Mouse (Mus musculus) skeletal muscle tissue, postnatal 0 days (tissue): ENCODE measurements around the gene Klk1b5. TPM values are rescaled to one million over a fixed set of nuclear protein-coding genes. Genes with fewer than 3 reads are reported as not detected.

Source experiments
- polyA plus RNA-seq: library from polyadenylated mRNA; unstranded; fragments of >200 nt; fragmentation: Nextera tagmentation; extraction: Ambion mirVana; gene quantifications from 2 replicates; pipeline ENCODE4 v1.2.1, GENCODE M21; 2015

Gene Klk1b5
- polyA plus RNA-seq: not detected in 2 replicates

DNA sequence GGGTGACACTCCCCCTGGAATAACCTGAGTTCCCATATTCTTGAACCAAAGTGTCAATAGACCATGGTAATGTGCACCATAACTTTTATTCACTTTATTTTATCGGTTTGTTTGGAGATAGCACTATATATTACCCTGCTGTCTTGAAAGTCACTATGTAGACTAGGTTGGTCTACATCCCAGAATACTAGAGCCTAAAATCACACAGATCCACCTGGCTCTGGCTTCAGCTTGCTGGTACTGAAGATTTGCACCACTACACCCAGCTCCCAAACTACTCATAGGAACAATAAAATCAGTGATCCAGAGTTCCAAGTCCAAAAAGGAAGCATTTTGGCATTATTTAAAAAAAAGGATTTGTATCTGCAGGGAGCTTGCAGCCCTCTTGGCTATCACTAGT is at the start of gene Klk1b5:
TSS of gene Klk1b5 (plus strand) at position 301 of the 400 bp plus-strand sequence.

GRCm38 (mm10) chr7:44187936-44188335 is 27.8 kb upstream of the Klk1b5 start, which contains the start of gene Klk1b24:
Gene Klk1b24, plus strand, starts transcription at chr7:44188236.

DNA sequence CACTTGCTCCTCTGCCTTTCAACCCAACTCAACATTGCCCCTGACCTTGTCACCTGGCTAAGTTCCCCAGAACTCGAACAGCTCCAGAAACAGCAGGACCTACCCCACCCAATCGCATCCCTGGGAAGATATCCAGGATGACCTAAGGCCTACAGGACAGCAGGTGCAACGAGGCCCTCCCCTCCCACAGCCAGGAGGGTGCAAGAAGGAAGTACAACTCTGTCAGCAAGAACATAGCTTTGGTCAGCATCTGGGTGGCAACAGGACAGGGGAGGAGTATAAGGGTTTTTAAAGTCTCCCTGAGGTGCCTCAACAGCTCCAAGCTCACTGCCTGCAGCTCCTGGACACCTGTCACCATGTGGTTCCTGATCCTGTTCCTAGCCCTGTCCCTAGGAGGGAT is 17.9 kb upstream of the Klk1b5 start, which contains the start of gene Klk1b3:
TSS of gene Klk1b3 (plus strand) at position 301 of the 400 bp plus-strand sequence.

GRCm38 (mm10) chr7:44207135-44207534 is 8.6 kb upstream of the Klk1b5 start, which contains the start of gene Klk1b4:
Gene Klk1b4, plus strand, starts transcription at chr7:44207435.

DNA sequence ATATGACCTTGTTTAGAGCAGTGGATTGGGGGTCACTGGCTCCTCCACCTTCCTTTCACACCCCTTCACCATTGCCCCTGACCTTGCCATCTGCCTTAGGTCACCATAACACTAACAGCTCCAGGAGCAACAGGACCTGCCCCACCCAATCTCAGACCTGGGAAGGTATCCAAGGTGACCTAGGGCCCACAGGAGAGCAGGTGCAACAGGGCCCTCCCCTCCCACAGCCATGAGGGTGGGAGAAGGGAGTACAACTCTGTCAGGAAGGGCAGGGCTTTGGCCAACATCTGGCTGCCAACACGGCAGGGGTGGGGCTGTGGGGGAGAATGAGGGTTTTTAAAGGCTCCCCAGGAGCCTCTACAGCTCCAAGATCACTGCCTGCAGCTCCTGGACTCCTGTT is 9.3 kb downstream of the Klk1b5 start, which contains the start of gene Klk1:
TSS of gene Klk1 (plus strand) at position 285 of the 400 bp plus-strand sequence.

GRCm38 (mm10) chr7:44235909-44236308 is 20.2 kb downstream of the Klk1b5 start, which contains the start of gene Gm36864:
Gene Gm36864, plus strand, starts transcription at chr7:44236177.

GRCm38 (mm10) chr7:44246055-44246983 is 30.6 kb downstream of the Klk1b5 start, which contains the start of the genes 1700028J19Rik and 2410002F23Rik:
Gene 1700028J19Rik, minus strand, starts transcription at chr7:44246695.
Gene 2410002F23Rik, plus strand, starts transcription at chr7:44246722.

GRCm38 (mm10) chr7:44257278-44257677 is 41.5 kb downstream of the Klk1b5 start, which contains the start of gene Acp4:
Gene Acp4, minus strand, starts transcription at chr7:44257378.

GRCm38 (mm10) chr7:44261147-44261546 is 45.4 kb downstream of the Klk1b5 start, which contains the start of gene Gm15517:
Gene Gm15517, plus strand, starts transcription at chr7:44261447.

Other genes starting within 250 kb of the Klk1b5 start
- gene Klk1b1, start 249.2 kb upstream of the Klk1b5 start, polyA plus RNA-seq: not detected in 2 replicates
- 0.16 and 0.23 TPM in 2 replicates for gene Klk1b9, start 239.9 kb upstream of the Klk1b5 start, polyA plus RNA-seq
- not detected in 2 replicates for gene Klk1b11, start 220.1 kb upstream of the Klk1b5 start, polyA plus RNA-seq
- gene Klk1b26, start 203.8 kb upstream of the Klk1b5 start, polyA plus RNA-seq: 17.1 and 21.7 TPM in 2 replicates
- not detected in 2 replicates for gene Klk1b27, start 163.7 kb upstream of the Klk1b5 start, polyA plus RNA-seq
- gene Klk1b21, start 113.6 kb upstream of the Klk1b5 start, polyA plus RNA-seq: not detected in 2 replicates
- not detected in 2 replicates for gene Klk1b22, start 103.3 kb upstream of the Klk1b5 start, polyA plus RNA-seq
- 0.10 and 0.24 TPM in 2 replicates for gene Klk1b16, start 79.2 kb upstream of the Klk1b5 start, polyA plus RNA-seq
- not detected in 2 replicates for gene Klk1b24, start 27.7 kb upstream of the Klk1b5 start, polyA plus RNA-seq
- not detected in 2 replicates for gene Klk1b3, start 17.8 kb upstream of the Klk1b5 start, polyA plus RNA-seq
- not detected in 2 replicates for gene Klk1b4, start 8.5 kb upstream of the Klk1b5 start, polyA plus RNA-seq
- gene Klk1, start 9.4 kb downstream of the Klk1b5 start, polyA plus RNA-seq: 0.24 TPM in 1 of 2 replicates, not detected in the other
- gene Gm36864, start 20.2 kb downstream of the Klk1b5 start, polyA plus RNA-seq: not detected in 2 replicates
- 0.46 and 1.0 TPM in 2 replicates for gene 1700028J19Rik, start 30.8 kb downstream of the Klk1b5 start, polyA plus RNA-seq
- 46.6 and 50.7 TPM in 2 replicates for gene 2410002F23Rik, start 30.8 kb downstream of the Klk1b5 start, polyA plus RNA-seq
- 1.9 and 2.3 TPM in 2 replicates for gene Acp4, start 41.4 kb downstream of the Klk1b5 start, polyA plus RNA-seq
- gene Gm15517, start 45.5 kb downstream of the Klk1b5 start, polyA plus RNA-seq: not detected in 2 replicates
- 1.5 and 3.3 TPM in 2 replicates for gene Clec11a, start 91.0 kb downstream of the Klk1b5 start, polyA plus RNA-seq
- 0.41 and 0.55 TPM in 2 replicates for gene Shank1, start 94.3 kb downstream of the Klk1b5 start, polyA plus RNA-seq
- gene Syt3, start 168.2 kb downstream of the Klk1b5 start, polyA plus RNA-seq: 0.46 and 0.90 TPM in 2 replicates
- gene 1700008O03Rik, start 169.9 kb downstream of the Klk1b5 start, polyA plus RNA-seq: not detected in 2 replicates
- gene Lrrc4b, start 213.1 kb downstream of the Klk1b5 start, polyA plus RNA-seq: 0.12 and 0.17 TPM in 2 replicates
- gene Aspdh, start 249.4 kb downstream of the Klk1b5 start, polyA plus RNA-seq: not detected in 2 replicates